Mouse (Mus musculus) liver (tissue): ENCODE data around the gene Ptpro.
"Not testable (repeated sequence)": the region's sequence is repeated elsewhere in the genome, so short reads cannot be mapped to it uniquely, and the experiment has no call there.

Experiments used
- DNase-seq: peaks from one replicate; pipeline ENCODE4 v3.0.0-alpha.2; 2020; ENCODE audit warnings: mixed read lengths

The Ptpro gene

DNA sequence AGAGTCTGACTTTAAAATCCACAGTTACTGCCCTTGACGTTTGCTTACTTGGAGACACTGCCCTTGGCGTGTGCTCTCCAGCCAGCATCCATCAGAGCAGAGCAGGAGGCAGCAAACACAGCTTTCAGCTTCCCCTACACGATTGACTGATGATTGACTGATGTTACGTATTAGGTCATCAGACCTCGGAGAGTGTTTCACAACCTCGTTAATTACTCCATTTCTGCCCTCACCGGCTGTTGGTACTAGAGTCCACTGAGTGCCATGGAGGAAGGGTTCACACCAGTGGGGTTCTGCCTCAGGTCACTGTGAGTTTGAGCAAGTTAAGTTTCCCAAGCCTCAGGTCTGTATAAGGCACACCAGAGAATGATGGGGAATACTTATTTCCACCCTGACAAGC is 143.0 kb downstream of the Ptpro start:
- no peak for DNase-seq

DNA sequence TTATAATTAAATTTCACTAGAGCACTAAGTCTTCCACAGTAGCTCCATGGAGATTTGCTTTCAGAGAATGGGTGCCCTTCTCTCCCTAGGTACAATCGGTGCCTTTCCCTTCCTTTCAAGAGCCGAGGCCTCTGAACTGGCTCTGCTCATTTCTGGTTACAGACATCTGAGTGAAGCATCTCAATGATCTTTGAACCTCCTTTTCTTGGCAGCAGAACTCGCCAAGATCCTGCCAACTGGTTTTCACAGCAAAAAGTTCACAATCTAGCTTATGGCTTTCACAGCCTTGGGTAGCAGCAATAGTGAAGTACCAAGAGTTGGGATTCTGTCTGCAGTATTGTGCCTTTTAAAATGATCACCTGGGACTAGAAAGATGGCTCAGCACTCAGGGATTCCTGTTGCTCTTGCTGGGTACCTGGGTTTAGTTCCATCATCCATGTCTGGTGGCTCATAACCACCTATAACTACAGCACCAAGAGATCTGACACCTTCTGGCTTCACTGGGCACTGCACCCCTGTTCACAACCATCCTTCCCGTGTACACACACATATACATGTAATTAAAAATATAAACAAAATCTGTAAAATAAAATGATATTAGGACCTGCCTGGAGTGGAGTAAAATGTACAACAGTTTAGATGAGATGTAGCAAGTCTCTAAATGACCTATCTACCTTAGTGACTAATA is 144.1 kb downstream of the Ptpro start:
- DNase-seq: no peak

DNA sequence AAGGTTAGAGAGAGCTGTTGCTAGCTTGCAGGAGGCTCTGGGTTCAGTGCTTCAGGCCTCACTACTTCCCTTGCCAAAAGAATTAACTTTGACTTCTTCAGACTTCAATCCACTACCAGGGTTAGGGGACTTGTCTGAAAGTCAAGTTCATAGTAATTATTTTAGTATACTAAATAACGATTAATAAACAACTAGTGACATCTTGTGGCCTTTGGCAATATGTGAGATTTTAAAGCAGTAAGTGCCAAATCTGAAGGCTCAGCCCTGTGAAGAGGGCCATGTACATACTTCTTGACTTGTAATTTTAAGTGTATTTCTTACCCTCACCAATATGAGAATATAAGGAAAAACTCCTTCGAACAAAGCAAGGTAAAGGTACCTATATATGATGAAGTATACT is 145.2 kb downstream of the Ptpro start:
- DNase-seq: no peak

DNA sequence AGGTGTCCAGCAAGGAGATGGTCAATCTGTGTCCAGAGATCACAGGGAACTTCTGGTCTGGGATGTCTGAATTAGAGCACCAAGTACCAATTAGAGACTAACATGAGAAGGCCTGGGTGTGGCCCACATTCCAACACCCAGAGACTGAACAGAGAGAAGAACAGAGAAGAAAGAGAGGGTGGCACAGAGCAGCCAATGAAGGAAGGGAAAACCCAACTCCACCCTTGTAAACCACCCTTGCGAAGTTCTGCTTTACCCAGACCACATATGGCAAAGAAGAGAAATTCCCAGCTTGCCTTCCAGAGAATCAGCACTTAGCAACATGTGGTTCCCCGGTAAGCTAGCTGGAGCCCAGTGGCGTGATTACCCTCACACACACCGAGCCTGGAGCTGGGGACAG is 152.1 kb downstream of the Ptpro start:
- no peak for DNase-seq

DNA sequence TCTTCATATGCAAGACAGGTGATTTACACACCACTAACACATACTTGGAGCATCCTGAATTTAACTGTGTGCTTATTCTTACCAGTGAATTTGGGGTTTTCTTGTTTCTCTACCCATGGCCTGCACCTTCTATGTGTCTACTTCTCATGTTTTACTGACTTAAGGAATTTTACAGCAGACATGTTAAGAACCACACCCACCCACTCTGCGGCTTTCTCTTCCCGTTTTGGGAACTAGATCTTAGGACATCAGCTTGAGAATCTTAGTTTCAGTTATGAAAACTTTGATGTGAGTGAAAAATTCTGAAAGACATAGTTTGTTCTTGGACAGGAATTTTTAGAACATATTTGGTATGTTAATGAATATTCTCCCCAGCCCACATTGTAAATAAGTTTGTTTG is 153.6 kb downstream of the Ptpro start:
- DNase-seq: no peak

DNA sequence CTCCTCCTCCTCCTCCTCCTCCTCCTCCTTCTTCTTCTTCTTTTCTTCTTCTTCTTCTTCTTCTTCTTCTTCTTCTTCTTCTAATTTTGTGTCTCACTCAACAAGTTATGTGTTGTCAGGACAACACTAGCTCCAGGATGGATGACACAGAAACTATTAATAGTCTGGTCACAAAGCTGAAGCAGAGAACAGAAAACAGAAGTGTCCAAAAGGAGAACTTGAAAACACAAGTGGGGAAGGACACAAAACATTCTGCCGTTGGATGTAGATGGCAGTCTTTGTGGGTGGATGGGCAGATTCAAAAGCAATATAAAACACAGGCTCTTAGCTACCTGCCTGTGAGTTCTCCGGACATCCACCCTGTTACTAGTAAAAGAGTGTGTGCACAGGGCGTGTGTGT is 158.4 kb downstream of the Ptpro start:
- no peak for DNase-seq

DNA sequence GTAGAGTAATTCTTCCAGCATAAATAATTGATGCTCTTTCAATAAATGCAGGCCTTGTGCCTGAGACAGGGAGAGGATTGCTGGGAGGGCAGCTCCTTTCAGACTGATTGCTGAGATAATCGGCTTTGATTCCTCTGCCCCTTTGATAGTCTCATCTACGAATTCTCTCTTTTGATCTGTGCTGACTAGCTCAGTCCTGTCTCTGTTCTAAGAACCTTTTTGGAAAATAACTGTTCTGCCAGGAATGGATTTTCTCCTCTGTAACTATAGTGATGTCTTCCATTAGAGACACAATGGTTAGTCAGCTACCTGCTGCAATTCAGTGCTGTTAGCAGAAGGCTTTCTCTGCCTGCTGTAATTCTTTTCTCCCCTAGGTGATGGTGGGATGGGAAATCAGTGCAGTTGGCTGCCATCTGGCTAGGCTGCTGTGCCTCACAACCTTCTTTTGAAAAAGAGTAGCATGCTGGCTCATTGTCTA is 159.8 kb downstream of the Ptpro start:
- no peak for DNase-seq

DNA sequence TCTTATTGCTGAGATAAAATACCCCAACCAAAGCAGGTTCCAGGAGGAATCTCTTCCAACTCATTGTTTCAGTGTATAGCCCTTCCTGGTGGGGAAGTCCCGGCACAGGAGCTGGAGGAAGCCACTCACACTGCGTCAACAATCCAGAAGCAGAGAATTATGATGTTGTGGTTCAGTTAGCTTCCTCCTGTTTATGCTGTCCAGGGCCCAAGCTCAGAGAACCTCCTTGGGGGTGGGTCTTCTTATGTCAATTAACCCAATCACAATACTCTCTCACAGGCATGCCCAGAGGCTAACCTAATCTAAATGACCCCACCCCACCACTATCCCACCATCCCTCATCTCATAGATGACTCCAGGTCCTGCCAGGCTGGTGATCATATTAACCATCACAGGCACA is 160.9 kb downstream of the Ptpro start:
- no peak for DNase-seq

DNA sequence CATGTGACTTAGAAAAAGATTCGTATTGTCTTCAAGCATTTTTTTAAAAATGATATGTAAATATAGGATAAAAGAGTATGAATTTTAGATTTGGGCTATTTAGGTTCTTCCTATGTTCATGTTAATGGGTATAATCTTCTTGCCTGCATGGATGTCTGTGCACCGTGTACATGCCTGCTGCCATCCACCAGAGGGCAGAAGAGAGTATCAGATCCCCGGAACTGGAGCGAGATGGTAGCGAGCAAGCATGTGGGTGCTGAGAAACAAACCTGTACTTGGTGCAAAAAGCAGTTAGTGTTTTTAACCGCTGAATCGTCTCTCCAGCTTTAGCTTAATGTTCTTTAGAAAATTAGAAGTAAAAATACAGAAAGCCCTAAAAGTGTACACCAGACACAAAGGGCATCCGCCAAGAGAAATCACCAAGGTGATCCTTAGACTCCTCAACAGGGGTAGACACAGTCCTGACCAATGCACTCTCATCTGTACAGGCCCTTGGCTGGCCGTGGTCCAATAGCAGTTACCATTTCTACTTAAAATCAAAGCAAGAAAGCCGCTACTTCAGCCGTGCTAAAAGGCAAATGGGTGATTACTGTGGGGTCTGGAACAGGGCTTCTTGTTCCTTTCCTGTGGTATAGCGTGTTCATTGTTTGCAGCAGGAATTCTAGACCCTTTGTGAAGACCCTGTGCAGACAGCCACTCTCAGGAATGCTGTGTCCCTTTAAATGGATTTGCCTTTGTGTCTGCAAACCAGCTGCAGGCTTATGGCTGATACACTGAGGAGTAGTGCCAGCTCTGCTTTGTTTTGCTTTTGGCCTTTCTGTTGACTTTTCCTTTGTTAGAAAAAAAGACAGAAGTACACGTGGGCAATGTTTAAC is 162.6 kb downstream of the Ptpro start:
- DNase-seq: peak; percentile 35

DNA sequence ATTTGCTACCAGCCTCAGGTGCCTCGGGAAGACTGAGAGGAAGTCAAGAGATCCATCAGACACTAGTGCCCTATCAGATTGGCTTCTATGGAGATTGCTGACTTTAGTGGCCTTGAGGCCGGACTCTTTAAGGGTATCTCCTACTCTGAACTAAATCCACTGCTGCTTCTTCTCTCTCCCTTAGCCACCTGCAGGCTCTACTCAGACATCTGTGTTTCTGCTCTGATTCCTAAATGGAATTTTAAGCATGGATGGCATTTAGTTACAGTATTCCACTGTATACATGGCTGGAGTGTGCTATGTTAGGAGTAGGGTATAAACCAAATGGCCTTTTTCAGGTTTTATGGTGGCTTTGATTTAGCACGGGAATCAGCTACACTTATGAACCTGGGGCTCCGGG is 170.7 kb downstream of the Ptpro start:
- no peak for DNase-seq

DNA sequence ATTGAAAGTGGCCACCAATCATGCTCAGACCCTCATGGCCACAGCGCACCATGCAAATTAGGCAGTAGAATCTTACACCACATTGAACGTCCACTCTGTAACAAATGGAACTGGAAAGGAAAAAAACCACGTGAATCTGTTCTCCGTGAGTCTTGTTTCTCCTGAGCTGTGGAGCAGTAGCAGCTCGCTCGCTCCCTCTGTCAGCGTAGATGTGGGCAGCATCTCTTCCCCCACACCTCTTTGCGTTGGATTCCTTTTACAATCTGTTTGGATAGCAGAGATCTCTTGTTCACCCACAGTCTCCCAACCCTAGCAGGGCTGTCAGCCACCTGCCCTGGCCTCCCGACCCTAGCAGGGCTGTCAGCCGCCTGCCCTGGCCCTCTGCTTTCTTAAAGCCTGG is 171.7 kb downstream of the Ptpro start:
- no peak for DNase-seq

DNA sequence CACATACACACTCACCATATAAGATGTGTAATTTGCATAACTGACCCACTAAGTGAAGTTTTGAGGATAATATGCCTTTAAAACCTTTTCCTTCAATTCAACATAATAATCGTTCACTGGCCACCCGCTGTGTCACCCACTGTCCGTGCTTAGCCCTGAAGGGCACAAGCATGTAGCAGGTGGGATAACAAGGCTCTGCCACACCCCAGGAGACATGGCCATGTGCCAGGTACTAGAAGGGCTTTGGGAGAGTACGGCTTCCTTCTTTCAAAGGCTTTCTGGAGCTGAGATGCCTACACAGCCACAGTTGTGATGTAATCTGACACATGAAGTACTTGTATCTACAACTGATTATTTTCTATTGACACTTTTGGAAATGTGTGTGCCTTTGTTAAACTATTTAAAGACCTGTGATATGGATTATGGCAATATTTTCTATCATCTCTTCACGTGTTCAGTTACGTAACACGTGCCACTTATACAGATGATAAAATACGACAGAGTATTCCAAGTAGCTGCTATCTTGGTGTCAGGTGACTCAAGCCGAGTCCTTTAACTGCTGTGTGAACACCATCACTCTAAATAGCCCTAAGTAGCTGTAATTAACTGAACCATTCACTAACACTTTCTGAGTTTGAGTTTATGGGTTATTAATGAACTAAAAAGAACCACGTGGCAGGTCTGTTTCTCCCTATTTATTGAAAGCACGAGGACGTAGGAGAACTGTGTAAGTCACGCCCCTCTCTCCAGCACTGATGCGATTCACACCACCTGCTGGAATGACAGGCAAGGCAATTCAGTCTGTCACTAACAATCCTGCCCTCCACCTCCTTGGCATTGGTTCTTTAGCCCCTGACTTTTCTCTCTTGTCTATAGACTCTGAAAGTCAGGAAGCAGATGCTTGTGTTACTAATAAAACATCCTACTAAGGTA is 173.6 kb downstream of the Ptpro start:
- no peak for DNase-seq

DNA sequence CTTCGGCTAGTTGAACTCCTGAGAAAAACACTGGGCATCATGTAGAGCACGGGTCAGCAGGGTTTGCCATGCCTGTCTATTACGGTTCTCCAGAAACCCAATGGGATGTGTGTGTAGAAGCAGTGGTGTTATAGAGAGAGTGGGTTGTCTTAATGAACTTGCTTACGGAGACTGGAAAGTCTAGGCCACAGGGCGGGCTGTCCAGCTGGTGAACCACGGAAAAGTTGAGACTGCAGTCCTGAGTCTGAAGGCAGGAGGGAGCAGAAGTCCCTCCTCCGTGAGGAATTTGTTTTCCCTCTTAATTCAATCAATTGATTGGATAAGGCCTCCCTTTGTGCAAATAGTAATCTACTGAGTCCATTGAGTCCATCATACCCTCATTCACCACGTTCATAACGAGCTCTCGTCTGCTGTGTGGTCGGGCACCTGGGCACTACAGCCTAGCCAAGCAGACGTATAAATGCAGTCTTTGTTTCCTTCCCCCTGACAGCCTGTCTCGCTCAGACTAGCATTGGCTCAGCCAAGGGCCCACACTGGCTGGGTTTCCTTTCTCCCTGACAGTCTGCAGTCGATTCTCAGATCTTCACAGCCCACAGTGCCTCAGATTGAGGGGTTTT is 181.5 kb downstream of the Ptpro start:
- DNase-seq: no peak

DNA sequence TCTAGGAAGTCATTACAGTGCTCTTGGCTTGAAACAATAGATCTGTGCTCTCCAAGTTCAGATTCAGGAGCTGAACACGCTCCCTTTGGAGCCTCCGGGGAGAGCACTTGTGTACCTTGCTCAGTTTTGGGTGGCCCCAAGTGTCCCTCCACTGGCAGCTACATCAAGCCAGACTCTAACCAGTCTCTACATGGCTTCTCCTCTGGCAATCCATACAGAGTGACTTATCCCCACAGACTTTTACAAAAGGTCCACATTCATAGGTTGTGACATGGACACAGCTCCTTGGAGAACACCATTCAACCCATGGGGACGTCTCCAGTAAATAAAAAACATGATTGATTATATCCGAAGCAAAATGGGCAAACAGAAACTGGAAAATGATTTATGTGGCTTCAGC is 185.4 kb downstream of the Ptpro start:
- no peak for DNase-seq

DNA sequence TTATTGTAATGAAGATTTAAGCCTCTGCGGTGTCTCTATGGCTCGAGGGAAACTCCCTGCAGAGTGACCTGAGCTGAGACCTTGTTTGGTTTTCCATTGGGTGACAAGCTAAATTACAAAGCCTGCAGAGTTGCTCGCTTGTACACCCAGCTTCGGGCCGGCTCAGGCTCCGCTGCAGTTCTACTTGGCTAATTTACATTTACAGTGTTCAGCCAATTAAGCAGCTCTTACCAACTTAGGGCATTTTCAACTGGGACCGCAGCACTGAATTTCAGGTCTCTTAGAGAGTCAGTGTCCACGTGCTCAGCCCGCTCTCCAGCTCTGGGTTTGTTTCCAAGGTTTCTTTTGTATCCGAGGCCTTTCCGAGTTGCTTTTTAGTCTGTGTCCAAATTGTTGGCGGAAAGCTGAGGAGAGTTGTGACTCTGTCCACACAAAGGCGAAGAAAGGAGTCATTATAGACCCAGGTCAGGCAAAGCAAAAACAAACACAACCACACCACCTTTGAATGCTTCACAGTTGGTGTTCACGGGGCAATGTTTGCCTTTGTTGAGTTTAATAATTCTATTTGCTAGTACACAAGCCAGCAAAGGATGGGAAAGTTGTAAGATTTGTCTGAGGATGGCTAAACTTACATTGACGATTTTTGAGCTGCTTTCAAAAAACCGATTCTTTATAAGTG is 185.9 kb downstream of the Ptpro start:
- DNase-seq: no peak

DNA sequence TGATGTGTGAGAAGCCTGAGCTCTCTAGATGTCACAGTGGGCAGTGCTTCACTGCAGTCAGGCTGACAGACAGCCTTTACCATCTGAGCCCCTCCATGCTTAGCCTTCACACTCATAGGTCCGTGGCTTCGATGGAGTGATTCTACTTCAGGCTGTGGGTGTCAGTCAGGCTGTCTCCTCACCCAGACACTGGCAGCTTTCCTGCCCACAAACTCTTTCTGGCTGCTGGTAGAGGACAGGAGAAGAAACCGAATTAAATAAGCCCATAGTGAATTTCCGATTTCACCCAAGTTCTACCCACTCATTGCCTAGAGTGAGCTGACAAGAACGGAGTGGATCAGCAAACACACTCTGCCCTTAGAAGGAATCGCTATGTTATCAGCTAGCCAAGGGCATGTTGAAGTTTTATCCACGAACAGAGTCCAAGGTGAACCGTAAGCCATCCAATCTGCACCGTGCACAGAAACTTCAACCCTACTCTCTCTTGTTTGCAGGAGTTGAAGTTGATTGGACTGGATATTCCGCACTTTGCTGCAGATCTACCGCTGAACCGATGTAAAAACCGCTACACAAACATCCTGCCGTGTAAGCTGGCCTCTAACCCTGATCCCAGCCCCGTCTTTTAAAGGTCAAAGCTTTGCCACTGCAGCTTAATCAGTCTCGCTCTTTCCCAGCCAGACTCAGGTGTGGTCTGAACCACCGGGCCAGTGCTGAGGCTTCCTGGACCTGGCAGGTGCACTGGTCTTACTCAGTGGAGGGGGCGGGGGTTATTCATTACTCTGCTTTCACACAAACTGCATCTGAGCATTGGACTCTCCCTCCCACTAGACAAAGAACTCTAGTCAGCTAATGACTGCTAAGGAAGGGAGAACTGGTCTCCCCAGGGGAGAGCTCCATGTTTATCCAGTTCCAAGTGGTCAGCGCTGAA is 188.7 kb downstream of the Ptpro start:
- DNase-seq: no peak

DNA sequence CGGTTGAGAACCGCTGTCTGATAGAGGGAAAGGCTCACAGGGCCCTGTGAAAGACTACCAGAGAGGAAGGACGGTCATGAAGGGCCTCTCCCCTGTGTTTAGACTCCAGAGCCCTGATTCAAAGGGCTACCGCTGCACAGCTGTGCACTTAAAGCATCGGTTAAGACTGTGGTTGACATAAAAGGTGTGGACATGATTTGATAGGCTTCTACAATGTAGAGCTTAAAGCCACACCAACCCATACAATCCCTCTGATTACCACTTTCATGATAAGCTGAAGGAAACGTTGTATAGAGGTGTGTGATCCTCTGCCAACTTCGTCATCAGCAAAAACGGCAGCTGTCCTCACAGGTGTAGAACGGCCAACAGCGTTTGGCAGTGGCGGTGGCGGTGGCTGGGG is 191.0 kb downstream of the Ptpro start:
- no peak for DNase-seq

DNA sequence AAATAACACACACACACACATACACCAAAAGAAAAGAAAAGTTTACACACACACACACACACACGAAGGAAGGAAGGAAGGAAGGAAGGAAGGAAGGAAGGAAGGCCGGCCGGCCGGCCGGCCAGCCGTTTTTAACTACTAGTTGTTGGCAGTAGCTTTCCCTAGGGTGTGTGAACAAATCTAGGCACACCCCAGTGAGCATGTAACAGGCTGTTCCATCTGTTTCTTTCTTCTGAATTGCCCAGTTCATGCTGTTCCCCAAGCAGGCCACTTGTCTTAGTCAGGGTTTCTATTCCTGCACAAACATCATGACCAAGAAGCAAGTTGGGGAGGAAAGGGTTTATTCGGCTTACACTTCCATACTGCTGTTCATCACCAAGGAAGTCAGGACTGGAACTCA is 194.0 kb downstream of the Ptpro start:
- DNase-seq: not testable (repeated sequence)

DNA sequence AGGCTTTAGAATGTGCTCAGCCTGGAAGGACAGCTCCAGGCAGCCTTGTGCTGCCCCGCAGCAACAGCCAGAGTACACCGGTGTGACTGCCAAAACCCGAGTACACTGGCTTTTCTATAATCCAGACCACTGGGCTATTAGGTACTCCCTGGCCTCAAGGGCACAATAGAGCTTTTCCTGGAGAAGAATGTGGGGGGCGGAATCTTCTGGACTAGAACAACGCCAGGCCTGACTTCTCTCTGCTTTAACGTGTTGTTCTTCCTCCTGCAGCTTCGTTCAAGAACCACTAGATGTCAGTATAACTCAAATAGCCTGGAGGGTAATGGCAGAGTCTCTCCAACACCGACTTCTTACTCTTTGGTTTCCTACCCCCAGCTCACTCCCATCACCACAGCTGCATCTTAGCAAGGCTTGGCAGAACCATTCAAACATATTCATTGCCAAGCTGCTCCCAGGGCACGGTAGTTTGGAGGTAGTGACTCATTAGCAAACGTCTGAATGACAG is 203.5 kb downstream of the Ptpro start:
- DNase-seq: no peak

DNA sequence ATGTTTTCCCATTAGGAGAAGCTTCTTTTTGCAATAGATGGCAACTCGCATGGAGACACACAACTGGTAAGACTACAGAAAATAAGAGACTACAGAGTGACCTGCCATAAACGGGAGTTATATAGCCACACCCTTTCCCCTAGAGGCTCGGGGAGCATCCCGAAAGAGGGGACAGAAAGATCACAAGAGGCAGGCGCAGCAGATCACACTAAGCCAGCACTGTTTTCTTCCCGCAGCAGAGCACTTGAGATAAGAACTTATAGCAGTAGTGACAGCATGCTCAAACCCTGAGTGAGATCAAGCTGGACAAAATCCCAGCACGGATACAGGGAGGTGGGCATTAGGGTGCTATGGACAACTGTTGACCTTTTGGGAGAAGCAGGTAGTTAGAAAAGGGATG is 203.9 kb downstream of the Ptpro start:
- DNase-seq: no peak

DNA sequence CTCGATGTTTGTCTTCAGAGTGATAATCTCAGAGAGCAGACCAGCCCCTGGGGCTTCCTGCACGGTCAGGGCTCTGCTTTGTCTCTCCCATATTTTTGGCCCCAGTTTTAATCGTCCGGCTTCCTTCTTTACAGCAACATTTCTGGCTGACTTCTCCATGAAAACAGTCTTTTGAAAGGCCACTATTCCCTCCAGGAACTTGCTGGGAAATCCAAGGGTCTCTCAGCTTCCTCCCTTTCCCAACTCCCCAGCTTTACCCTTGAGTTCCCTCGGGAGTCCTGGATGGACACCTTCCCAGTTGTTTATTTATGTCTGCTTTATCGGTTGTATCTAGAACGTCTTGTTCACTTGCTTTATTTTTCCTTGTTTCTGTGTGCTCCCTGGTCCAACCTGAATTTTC is 205.1 kb downstream of the Ptpro start:
- DNase-seq: no peak
